Mouse (Mus musculus) erythroblast, embryonic 14.5 days (primary cell): Measurements from ENCODE around the gene Sult1d1. TPM values are rescaled to one million over a fixed set of nuclear protein-coding genes. Genes with fewer than 3 reads are reported as not detected.

Experiments
- H3K27me3 ChIP-seq: 2 replicates; pipeline ENCODE4 v1.6.1; 2012; ENCODE audit warnings: inconsistent platforms; ENCODE audit not compliant: control insufficient read depth
- H3K36me3 ChIP-seq: 2 replicates; pipeline ENCODE4 v1.6.1; 2012; ENCODE audit warnings: mild to moderate bottlenecking, inconsistent platforms; ENCODE audit not compliant: control insufficient read depth
- H3K4me1 ChIP-seq: 2 replicates; pipeline ENCODE4 v1.6.1; 2012; ENCODE audit warnings: inconsistent platforms; ENCODE audit not compliant: control insufficient read depth
- H3K4me3 ChIP-seq: replicated peaks from 2 replicates; pipeline ENCODE3; 2012; ENCODE audit warnings: moderate library complexity, mild to moderate bottlenecking, inconsistent platforms
- H3K9me3 ChIP-seq: 2 replicates; pipeline ENCODE4 v1.6.1; 2012; ENCODE audit warnings: low read length, inconsistent platforms, mixed read lengths; ENCODE audit not compliant: control insufficient read depth
- GATA1 ChIP-seq: IDR thresholded peaks from 2 replicates; pipeline ENCODE4 v1.6.1; 2012; ENCODE audit warnings: low read length, inconsistent platforms, mixed read lengths
- TAL1 ChIP-seq: IDR thresholded peaks from 3 replicates; pipeline ENCODE4 v1.6.1; 2012; ENCODE audit warnings: low read length, inconsistent platforms, mixed read lengths
- polyA plus RNA-seq: library from polyadenylated mRNA; stranded (reverse); fragments of >175 nt; gene quantifications from 2 replicates; pipeline ENCODE4 v1.2.3, GENCODE M21; 2012

Sult1d1 gene
- polyA plus RNA-seq, 1 experiment: not detected

DNA sequence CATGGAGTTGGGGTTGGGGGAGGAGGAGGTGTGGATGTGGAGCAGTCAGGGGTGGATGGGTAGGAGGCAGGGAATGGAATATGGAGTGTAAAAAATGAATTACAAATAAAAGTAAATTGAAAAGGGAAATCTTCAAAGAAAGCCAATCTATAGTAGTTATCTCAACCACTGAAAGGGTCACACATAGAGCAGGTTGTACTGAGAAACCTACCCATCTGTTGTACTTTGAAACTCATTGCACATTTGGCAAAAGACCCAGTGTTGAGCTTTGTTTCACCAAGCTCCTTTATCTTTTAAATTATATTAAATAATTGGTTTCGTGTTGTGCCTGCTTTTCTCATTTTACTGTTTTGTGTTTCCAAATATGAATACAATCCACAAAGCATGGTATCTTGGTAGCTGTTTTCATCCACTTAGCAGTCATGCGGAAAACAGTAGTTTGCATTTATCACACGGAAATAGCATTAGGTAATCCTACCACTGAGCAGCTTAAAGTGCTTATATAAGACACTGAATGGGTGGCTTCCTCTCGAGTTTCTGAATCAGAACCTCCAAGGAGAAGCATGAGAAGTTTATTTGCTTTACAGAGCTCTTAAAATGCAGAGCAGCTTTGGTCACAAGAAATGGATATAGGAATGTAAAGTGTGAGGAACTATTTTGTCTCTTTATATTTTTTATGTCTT lies 62.9 kb downstream of the Sult1d1 start:
- no peaks in the 10 kb centered on the region for H3K36me3 ChIP-seq
- H3K4me1 ChIP-seq: no peaks in the 10 kb centered on the region
- no peaks in the 10 kb centered on the region for H3K9me3 ChIP-seq
- H3K27me3 ChIP-seq: no peaks in the 10 kb centered on the region
- no peak overlapping the region for H3K4me3 ChIP-seq
- TF ChIP-seq GATA1 (no peak), TAL1 (no peak)

Other genes with a start within 250 kb of the Sult1d1 start
- gene Ugt2a3, start 231.8 kb downstream of the Sult1d1 start, polyA plus RNA-seq: not detected in 2 replicates
- gene Ugt2b38, start 144.8 kb downstream of the Sult1d1 start, polyA plus RNA-seq: not detected in 2 replicates
- gene Ugt2a2, start 86.8 kb downstream of the Sult1d1 start, polyA plus RNA-seq: not detected in 2 replicates
- gene Gm43638, start 82.2 kb downstream of the Sult1d1 start, polyA plus RNA-seq: not detected in 2 replicates
- not detected in 2 replicates for gene Ugt2a1, start 78.2 kb downstream of the Sult1d1 start, polyA plus RNA-seq
- not detected in 2 replicates for gene Sult1b1, start 30.8 kb downstream of the Sult1d1 start, polyA plus RNA-seq
- not detected in 2 replicates for gene Sult1e1, start 22.6 kb upstream of the Sult1d1 start, polyA plus RNA-seq
- 0.06 TPM in 1 of 2 replicates, not detected in the other for gene Csn1s1, start 97.2 kb upstream of the Sult1d1 start, polyA plus RNA-seq
- not detected in 2 replicates for gene Csn2, start 130.6 kb upstream of the Sult1d1 start, polyA plus RNA-seq
- not detected in 2 replicates for gene Csn1s2a, start 205.5 kb upstream of the Sult1d1 start, polyA plus RNA-seq
- not detected in 2 replicates for gene Csn1s2b, start 239.1 kb upstream of the Sult1d1 start, polyA plus RNA-seq